Mouse (Mus musculus) spleen, adult 12 weeks (tissue): ENCODE results near the gene Bag1.
"Not testable (repeated sequence)": the region's sequence is repeated elsewhere in the genome, so short reads cannot be mapped to it uniquely, and the experiment has no call there.

ENCODE experiments used
- DNase-seq: peaks from one replicate; pipeline ENCODE4 v3.0.0; 2022; ENCODE audit warnings: low spot score

The Bag1 gene

GRCm38 (mm10) chr4:40936175-40936839 is 11.8 kb downstream of the Bag1 start:
- no peak for DNase-seq

DNA sequence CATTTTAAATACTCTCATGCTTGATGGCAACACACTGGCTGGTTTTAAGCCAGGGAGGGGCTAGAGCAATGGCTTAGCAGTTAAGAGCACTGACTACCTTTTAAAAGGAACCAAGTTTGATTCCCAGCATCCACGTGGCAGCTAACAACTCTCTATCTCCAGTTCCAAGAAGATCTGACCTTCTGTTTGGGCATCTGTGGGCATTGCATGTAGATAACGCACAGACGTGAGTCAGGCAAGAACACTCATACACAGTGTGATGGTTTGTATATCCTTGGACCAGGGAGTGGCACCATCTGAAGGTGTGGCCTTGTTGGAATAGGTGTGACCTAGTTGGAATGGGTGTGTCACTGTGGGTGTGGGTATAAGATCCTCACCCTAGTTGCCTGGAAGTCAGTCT is 13.7 kb downstream of the Bag1 start:
- not testable (repeated sequence) for DNase-seq

DNA sequence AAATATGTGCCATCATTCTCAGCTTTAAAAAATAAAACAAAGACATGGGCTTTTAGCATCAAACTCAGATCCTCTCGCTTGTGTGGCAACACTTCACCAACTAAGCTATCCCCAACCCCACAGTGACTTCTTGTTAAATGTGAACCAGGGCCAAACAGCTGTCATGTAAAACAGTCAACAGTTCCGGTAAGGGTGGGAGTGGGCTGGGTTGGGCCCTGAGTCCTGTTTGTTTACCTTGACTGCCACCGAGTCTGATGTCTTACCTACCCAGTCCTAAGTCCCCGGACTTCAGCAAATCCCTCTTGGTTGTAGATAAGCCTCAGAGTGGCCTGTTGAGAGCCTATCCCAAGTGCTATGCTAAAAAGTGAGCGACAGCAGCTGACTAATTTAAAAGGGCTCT is 14.4 kb downstream of the Bag1 start:
- DNase-seq = no peak

DNA sequence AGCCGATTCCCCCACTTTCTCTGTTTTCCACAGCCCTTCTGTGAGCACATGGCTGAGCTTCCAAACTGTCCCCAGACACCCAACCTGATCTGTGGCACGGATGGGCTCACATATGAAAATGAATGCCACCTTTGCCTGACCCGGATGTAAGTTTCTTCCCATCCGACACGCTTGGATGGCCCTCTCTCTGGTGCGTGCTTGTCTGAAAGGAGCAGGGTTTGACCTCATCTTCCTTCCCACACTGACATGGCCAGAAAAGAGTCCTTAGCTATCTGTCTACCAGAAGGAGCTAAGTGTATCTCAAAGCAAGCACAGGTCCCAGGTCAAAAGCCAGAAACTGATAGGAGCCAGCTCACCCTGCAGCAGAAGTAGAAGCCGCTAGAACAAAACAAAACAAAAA is 19.0 kb downstream of the Bag1 start:
- DNase-seq = no peak

DNA sequence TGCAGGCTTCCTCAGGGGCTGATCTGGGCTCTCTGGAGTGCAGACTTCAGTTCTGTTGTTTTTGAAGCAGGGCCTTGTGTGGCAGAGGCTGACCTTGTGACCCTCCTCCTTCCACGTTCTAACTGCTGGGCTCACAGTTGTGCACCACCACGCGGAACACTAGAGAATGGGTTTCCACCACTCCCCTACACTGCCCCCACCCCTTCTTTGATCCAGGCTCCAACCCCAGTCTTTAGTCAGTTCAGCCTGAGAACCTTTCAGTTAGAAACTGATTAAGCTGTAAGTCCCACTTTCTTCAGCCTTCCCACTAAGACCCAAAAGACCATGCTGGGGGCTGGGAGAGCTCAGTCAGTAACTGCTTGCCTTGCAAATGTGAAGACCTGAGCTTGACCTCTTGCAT is 22.5 kb downstream of the Bag1 start:
- DNase-seq = no peak

GRCm38 (mm10) chr4:40923087-40923651 is 24.9 kb downstream of the Bag1 start:
- no peak for DNase-seq

- no peak for DNase-seq
Measured at GRCm38 (mm10) chr4:40921288-40921687, 26.8 kb downstream of the Bag1 start.

DNA sequence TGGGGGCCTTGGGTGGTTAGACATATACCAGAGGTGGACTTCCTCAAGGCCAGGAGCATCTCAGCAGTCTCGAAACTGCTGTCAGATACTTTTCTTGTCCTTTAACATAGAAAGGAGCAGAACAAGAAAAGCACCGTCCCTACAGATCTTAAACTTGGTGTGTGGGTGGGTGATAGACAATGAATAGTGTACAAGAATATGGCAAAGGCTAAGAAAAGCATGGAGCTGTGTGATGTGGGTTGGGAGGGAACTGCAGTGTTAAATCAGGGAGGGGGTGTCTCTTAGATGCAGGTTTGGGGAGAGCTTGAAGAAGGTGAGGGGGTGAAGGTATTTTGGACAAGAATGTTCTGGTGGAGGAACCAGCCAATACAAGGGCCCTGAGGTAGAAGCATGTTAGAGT is 27.5 kb downstream of the Bag1 start:
- no peak for DNase-seq

DNA sequence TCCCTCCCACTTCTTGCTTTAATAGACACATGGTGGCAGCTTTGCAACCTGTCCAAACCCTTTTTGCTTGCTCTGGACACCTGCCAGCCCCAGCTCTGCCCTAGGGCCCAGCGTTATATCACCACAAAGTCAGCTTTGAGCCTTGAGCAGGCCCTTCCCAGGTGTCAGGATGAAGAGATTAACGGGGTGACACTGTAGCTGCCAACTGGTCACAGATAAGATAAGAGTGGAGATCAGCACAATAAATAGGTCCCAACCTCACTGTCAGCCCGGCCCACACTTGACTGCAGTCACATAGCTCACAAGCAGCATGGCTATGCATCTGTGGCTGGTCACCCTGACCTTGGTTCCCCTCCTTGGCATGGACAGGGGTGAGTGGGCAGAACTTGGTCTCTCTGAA is 28.3 kb downstream of the Bag1 start, which contains the start of gene Spink4:
Spink4 (plus strand) TSS at position 268 of the 400 bp plus-strand sequence.
- no peak for DNase-seq

DNA sequence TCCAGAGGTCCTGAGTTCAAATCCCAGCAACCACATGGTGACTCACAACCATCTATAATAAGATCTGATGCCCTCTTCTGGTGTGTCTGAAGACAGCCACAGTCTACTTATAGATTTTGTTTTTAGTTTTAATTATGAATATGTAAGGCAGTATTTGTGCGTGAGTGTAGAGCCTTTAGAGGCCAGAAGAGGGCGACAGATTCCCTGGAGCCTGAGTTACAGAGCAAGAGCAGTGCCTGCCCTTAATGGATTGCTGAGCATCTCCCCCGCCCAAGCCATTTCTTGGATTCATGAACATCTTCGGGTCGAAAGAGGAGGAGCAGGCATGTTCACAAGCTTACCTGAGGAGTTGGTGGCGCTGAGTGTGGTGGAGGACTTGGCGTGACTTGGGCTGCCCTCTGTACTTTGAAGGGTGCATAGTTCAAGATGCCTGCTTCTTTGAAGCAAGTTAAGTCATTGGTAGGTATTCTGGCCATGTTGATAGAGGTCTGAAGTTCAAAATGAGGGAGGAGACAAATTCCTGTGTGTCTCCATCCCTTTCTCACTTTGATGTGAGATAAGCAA is 31.4 kb downstream of the Bag1 start:
- DNase-seq = no peak

DNA sequence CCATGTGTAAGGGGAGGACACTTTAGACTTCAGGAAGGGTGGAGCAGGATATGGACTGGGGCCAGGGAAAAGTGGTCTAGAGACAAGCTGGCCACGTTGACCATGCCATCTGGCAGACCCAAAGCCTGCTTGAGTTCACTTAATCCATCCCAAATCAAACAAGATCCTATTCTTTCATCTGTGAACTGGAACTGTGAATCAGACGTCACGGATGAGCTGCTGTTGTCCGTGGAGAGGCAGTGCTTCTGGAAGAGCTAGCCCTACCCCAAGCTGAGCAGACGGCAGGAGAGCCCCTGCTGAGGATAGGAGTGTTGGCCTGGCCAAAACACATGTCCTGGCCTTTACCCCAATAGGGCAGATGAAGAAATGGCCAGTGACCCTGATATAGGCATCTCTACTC is 32.1 kb downstream of the Bag1 start:
- no peak for DNase-seq

DNA sequence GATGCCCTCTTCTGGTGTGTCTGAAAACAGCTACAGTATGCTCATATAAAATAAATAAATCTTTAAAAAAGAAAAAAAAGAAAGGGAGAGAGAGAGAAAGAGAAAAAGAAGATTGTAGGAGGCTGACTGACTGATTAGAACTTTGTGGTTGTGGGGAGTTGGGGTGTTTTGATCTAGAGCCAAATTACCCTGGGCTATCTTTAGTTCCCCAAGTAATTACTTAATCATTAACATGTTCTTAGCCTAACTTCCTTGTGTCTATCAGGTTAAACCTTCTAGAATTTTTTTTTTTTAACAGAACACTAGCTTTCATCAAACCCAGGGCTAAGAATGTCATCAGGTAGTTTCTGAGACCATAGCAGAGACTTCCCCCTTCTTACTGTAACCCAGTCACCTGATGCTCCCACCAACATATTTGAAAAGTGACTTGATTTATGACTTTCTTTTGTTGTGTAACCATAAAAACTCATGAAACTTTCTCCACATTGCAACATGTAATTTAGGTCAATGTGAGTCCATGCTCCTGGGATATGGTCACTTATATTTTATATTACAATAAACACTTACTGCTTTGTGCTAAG is 33.7 kb downstream of the Bag1 start:
- DNase-seq = no peak

DNA sequence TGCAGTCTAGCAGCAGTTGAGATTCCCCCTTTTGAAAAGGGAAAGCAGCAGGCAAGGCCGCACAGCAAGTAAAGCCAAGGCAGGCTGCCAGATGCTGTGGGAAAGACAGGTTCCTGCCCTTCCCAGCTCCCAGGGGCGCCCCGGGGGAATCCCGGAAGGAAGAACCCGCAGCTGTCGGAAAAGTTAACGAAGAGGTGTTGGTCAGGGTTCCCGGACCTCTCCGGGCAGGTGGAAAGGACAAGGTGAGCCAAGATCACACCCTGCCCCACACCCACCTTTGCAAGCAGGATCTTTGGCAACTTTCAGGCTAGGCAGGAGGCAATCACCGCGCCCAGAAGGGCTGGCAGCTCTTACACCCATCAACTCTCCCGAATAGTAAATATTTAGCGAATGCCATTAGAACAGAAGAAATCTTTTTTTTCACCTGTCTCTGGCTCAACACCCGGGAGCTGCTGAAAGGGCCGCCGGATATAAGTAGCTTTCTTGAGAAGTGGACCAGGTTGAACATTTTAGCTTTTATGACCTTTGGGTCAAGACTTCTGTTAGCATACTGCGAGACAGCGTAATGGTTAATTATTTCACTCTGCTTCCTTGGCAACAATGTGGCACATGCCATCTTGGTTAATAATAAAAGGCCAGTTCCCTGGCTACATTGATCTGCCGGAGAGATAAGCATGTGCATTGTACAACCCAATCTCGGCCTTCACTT is 39.7 kb downstream of the Bag1 start:
- DNase-seq = no peak

DNA sequence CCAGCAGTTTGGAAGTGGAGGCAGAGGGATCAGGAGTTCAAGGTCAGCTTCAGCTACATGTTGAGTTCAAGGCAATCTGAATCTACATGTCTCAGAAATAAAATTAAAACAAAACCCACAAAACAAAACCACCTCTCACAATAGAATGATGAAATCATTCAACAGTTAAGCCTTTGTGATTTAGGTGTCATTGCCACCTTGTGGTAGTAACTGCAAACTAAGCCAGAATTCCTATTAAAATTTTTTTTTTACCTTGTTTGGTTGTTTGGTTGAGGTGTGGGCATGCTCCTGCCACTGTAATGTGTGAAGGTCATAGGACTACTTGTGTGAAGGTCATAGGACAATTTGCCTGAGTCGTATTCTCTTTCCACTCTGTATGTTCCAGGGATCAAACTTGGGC is 41.8 kb downstream of the Bag1 start:
- no peak for DNase-seq

- no peak for DNase-seq
Measured at GRCm38 (mm10) chr4:40900612-40901011, 47.5 kb downstream of the Bag1 start.

- DNase-seq = no peak
Measured at GRCm38 (mm10) chr4:40900071-40900470, 48.0 kb downstream of the Bag1 start.

GRCm38 (mm10) chr4:40899264-40899663 is 48.8 kb downstream of the Bag1 start:
- DNase-seq = no peak

- no peak for DNase-seq
Measured at GRCm38 (mm10) chr4:40898476-40899044, 49.5 kb downstream of the Bag1 start.

GRCm38 (mm10) chr4:40895646-40896045 is 52.4 kb downstream of the Bag1 start:
- no peak for DNase-seq

DNA sequence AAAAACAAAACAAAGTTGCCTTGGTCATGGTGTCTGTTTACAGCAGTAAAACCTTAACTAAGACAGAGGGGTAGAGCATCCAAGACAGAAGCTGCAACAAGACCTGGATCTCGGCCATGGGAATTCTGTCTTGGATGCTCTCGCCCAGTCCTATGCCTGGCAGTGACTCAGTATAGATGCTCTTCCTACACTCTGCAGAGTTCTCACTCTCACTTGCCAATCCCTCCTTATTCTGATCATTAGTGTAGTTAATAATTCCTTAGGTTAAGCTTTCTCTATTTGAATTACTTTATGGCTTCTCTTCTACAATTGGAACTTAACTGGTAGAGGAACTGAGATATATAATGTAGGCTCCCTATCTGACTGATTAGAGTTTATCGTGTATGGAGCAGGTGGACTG is 53.0 kb downstream of the Bag1 start:
- no peak for DNase-seq

- no peak for DNase-seq
Measured at GRCm38 (mm10) chr4:40891206-40891605, 56.9 kb downstream of the Bag1 start.

DNA sequence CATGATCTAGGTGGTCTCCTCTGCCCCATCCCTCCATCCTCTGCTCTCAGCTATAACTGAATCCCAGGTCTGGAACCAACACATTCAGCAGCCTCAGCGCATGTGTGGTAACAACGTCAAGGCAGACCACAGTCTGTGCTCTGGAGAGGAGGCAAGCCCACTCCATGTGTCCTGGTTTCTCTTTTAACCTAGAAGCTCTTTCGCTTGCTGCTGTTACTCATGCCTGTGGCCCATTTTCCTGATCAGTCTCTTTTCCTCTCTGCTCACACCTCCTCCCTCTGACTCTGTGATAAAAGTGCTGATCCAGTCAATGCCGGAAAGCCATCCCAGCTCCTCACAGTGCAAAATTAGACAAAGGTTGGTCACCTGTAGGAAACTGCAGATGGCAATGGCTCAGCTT is 58.1 kb downstream of the Bag1 start:
- no peak for DNase-seq
